Mouse (Mus musculus) splenic B cell, adult 2 months (primary cell): ENCODE measurements around the gene Eno2.

Source experiments
- DNase-seq: peaks from one replicate; pipeline ENCODE4 v3.0.0-alpha.2; 2011; ENCODE audit warnings: low read depth, low spot score
- H3K27me3 ChIP-seq: 2 replicates; pipeline ENCODE4 v1.6.1; 2012; ENCODE audit warnings: mild to moderate bottlenecking, low read length, moderate library complexity, mixed read lengths; ENCODE audit not compliant: control insufficient read depth, poor library complexity, insufficient read depth, severe bottlenecking
- H3K36me3 ChIP-seq: 2 replicates; pipeline ENCODE4 v1.6.1; 2012; ENCODE audit warnings: mild to moderate bottlenecking, low read length, moderate library complexity, mixed read lengths; ENCODE audit not compliant: control insufficient read depth, poor library complexity, insufficient read depth, severe bottlenecking

Gene Eno2

GRCm38 (mm10) chr6:124742839-124743514 lies 26.5 kb downstream of the Eno2 start:
- Histone ChIP-seq H3K36me3 (no peaks in the 10 kb centered on the region; the same call in 1 of the 2 replicates), H3K27me3 (no peaks in the 10 kb centered on the region)
- no peak for DNase-seq

GRCm38 (mm10) chr6:124741842-124742241 lies 27.6 kb downstream of the Eno2 start:
- Histone ChIP-seq H3K27me3 (no peaks in the 10 kb centered on the region), H3K36me3 (no peaks in the 10 kb centered on the region; the same call in 1 of the 2 replicates)
- DNase-seq, result no peak

- Histone ChIP-seq H3K36me3 (no peaks in the 10 kb centered on the region; the same call in 1 of the 2 replicates), H3K27me3 (no peaks in the 10 kb centered on the region)
- DNase-seq, result peak; percentile 92
Measured at GRCm38 (mm10) chr6:124740888-124741761, 28.3 kb downstream of the Eno2 start, which contains the start of gene Grcc10. TSS of gene Grcc10 (minus strand) at chr6:124741374.

- DNase-seq, result peak; percentile 79
- no peaks in the 10 kb centered on the region for H3K27me3 ChIP-seq
- no peaks in the 10 kb centered on the region; the same call in 1 of the 2 replicates for H3K36me3 ChIP-seq
Measured at GRCm38 (mm10) chr6:124740211-124740887, 29.1 kb downstream of the Eno2 start.

GRCm38 (mm10) chr6:124739231-124739796 lies 30.2 kb downstream of the Eno2 start:
- no peak for DNase-seq
- no peaks in the 10 kb centered on the region for H3K27me3 ChIP-seq
- H3K36me3 ChIP-seq, result no peaks in the 10 kb centered on the region; the same call in 1 of the 2 replicates

GRCm38 (mm10) chr6:124738511-124739023 lies 30.9 kb downstream of the Eno2 start, which contains the start of gene Ptpn6:
TSS of gene Ptpn6 (minus strand) at chr6:124738714.
- Histone ChIP-seq H3K27me3 (no peaks in the 10 kb centered on the region), H3K36me3 (no peaks in the 10 kb centered on the region; the same call in 1 of the 2 replicates)
- DNase-seq, result peak; percentile 41

GRCm38 (mm10) chr6:124737040-124737439 lies 32.4 kb downstream of the Eno2 start:
- H3K36me3 ChIP-seq, result no peaks in the 10 kb centered on the region
- no peak for DNase-seq
- no peaks in the 10 kb centered on the region for H3K27me3 ChIP-seq

- Histone ChIP-seq H3K36me3 (peaks cover 9% of the 10 kb centered on the region), H3K27me3 (no peaks in the 10 kb centered on the region)
- no peak for DNase-seq
Measured at GRCm38 (mm10) chr6:124734417-124734816, 35.1 kb downstream of the Eno2 start.

GRCm38 (mm10) chr6:124732476-124733370 lies 36.8 kb downstream of the Eno2 start:
- peak; percentile 87 for DNase-seq
- no peaks in the 10 kb centered on the region for H3K27me3 ChIP-seq
- H3K36me3 ChIP-seq, result peaks cover 22% of the 10 kb centered on the region

GRCm38 (mm10) chr6:124731038-124731437 lies 38.4 kb downstream of the Eno2 start:
- no peak for DNase-seq
- Histone ChIP-seq H3K27me3 (no peaks in the 10 kb centered on the region), H3K36me3 (peaks cover 35% of the 10 kb centered on the region)

GRCm38 (mm10) chr6:124729850-124730705 lies 39.4 kb downstream of the Eno2 start:
- no peaks in the 10 kb centered on the region for H3K27me3 ChIP-seq
- DNase-seq, result peak; percentile 91
- H3K36me3 ChIP-seq, result peaks cover 35% of the 10 kb centered on the region

- no peaks in the 10 kb centered on the region for H3K27me3 ChIP-seq
- H3K36me3 ChIP-seq, result peaks cover 44% of the 10 kb centered on the region
- DNase-seq, result no peak
Measured at GRCm38 (mm10) chr6:124728621-124729020, 40.9 kb downstream of the Eno2 start.

- no peak for DNase-seq
- H3K27me3 ChIP-seq, result no peaks in the 10 kb centered on the region
Measured at GRCm38 (mm10) chr6:124724472-124724871, 45.0 kb downstream of the Eno2 start.

More at GRCm38 (mm10) chr6:124724472-124724871, 45.0 kb downstream of the Eno2 start:
- peaks cover 42% of the 10 kb centered on the region for H3K36me3 ChIP-seq
